Mouse (Mus musculus) embryonic facial prominence, embryonic 14.5 days (tissue): ENCODE measurements around the gene Fuk. TPM values are rescaled to one million over a fixed set of nuclear protein-coding genes. Genes with fewer than 3 reads are reported as not detected.

Experiments
- ATAC-seq: fragments of 200-750 bp; cut with Nextera tagmentation; 2 replicates; pipeline ENCODE4 v1.8.0; 2017; ENCODE audit warnings: low read depth, moderate number of reproducible peaks, moderate TSS enrichment
- DNase-seq: peaks from one replicate; pipeline ENCODE4 v3.0.0-alpha.2; 2015; ENCODE audit warnings: low spot score
- H3K27ac ChIP-seq: fragments of 300-500 bp; sonication (generic); replicated peaks from 2 replicates; pipeline ENCODE4 v1.5.1; 2014; ENCODE audit warnings: low read depth, mild to moderate bottlenecking, low read length, moderate library complexity
- H3K27me3 ChIP-seq: fragments of 300-500 bp; sonication (generic); replicated peaks from 2 replicates; pipeline ENCODE4 v1.6.1; 2014; ENCODE audit warnings: low read length; ENCODE audit not compliant: control insufficient read depth, insufficient read depth
- H3K36me3 ChIP-seq: fragments of 300-500 bp; sonication (generic); 2 replicates; pipeline ENCODE4 v1.6.1; 2014; ENCODE audit warnings: low read length, mixed read lengths; ENCODE audit not compliant: control insufficient read depth, insufficient read depth
- H3K4me1 ChIP-seq: fragments of 300-500 bp; sonication (generic); 2 replicates; pipeline ENCODE4 v1.6.1; 2014; ENCODE audit warnings: antibody characterized with exemption, low read length; ENCODE audit not compliant: control insufficient read depth, insufficient read depth
- H3K4me2 ChIP-seq: fragments of 300-500 bp; sonication (generic); 2 replicates; pipeline ENCODE4 v1.6.1; 2014; ENCODE audit warnings: low read depth, mild to moderate bottlenecking, low read length, moderate library complexity, mixed read lengths
- H3K4me3 ChIP-seq: fragments of 300-500 bp; sonication (generic); 2 replicates; pipeline ENCODE4 v1.5.1; 2014; ENCODE audit warnings: low read depth, mild to moderate bottlenecking, low read length
- H3K9ac ChIP-seq: fragments of 300-500 bp; sonication (generic); 2 replicates; pipeline ENCODE4 v1.6.1; 2014; ENCODE audit warnings: low read depth, mild to moderate bottlenecking, low read length, moderate library complexity, mixed read lengths
- H3K9me3 ChIP-seq: fragments of 300-500 bp; sonication (generic); 2 replicates; pipeline ENCODE4 v1.6.1; 2016; ENCODE audit warnings: low read length; ENCODE audit not compliant: control insufficient read depth
- WGBS: fragments of 180-500 bp; shearing (Covaris S2); extraction: QIAGEN DNeasy Blood & Tissue Kit; methylation state at CpG from one replicate; pipeline ENCODE4 v1.1.7; 2014; 5-methylcytosine and 5-hydroxymethylcytosine counted together
- polyA plus RNA-seq: library from polyadenylated mRNA; unstranded; fragments of >200 nt; fragmentation: Nextera tagmentation; extraction: Ambion mirVana; gene quantifications from 2 replicates; pipeline ENCODE4 v1.2.1, GENCODE M21; 2014

Fuk gene
- polyA plus RNA-seq, 1 experiment from 2014 or later: 7.6 TPM

- H3K4me2 ChIP-seq: no peak overlapping the region
- no peaks in the 10 kb centered on the region for H3K27me3 ChIP-seq
- no peaks in the 10 kb centered on the region for H3K4me1 ChIP-seq
- WGBS: 82% methylated on average over 10 of the region's 10 CpGs
- no peaks in the 10 kb centered on the region for H3K9me3 ChIP-seq
- ATAC-seq: no peak
- H3K27ac ChIP-seq: no peak overlapping the region
- H3K9ac ChIP-seq: no peak overlapping the region
- no peak overlapping the region for H3K4me3 ChIP-seq
- no peak for DNase-seq
- peaks cover 32% of the 10 kb centered on the region for H3K36me3 ChIP-seq
These were observed 7.4 kb downstream of the Fuk start for GRCm38 (mm10) chr8:110894851-110895250.

GRCm38 (mm10) chr8:110892913-110893312, 9.4 kb downstream of the Fuk start:
- no peak overlapping the region for H3K4me2 ChIP-seq
- no peak overlapping the region for H3K27ac ChIP-seq
- 96% methylated on average over 1 of the region's 2 CpGs for WGBS
- H3K4me1 ChIP-seq: no peaks in the 10 kb centered on the region
- no peaks in the 10 kb centered on the region for H3K9me3 ChIP-seq
- H3K36me3 ChIP-seq: peaks cover 34% of the 10 kb centered on the region
- no peak overlapping the region for H3K4me3 ChIP-seq
- no peaks in the 10 kb centered on the region for H3K27me3 ChIP-seq
- no peak overlapping the region for H3K9ac ChIP-seq
- ATAC-seq: no peak
- DNase-seq: no peak

- Histone ChIP-seq H3K9me3 (no peaks in the 10 kb centered on the region), H3K27me3 (no peaks in the 10 kb centered on the region), H3K4me1 (no peaks in the 10 kb centered on the region), H3K9ac (no peak overlapping the region), H3K4me2 (no peak overlapping the region), H3K27ac (no peak overlapping the region), H3K4me3 (no peak overlapping the region), H3K36me3 (peaks cover 43% of the 10 kb centered on the region; the same call in 1 of the 2 replicates)
- ATAC-seq (no peak), DNase-seq (no peak)
- WGBS: 89% methylated on average over 7 of the region's 7 CpGs
These were observed 10.2 kb downstream of the Fuk start for GRCm38 (mm10) chr8:110892040-110892439.

GRCm38 (mm10) chr8:110889904-110890470, 12.3 kb downstream of the Fuk start:
- Histone ChIP-seq H3K9ac (no peak overlapping the region), H3K4me3 (no peak overlapping the region), H3K27ac (peak overlapping the region; percentile 33; the same call in 1 of the 2 replicates), H3K36me3 (peaks cover 54% of the 10 kb centered on the region; the same call in 1 of the 2 replicates), H3K9me3 (no peaks in the 10 kb centered on the region), H3K27me3 (no peaks in the 10 kb centered on the region), H3K4me1 (no peaks in the 10 kb centered on the region), H3K4me2 (no peak overlapping the region)
- 56% methylated on average over 12 of the region's 12 CpGs for WGBS
- DNase-seq (peak; percentile 18), ATAC-seq (peak; percentile 38; the same call in 1 of the 2 replicates)

- WGBS: 83% methylated on average over 13 of the region's 16 CpGs
- Histone ChIP-seq H3K4me2 (no peak overlapping the region), H3K27me3 (no peaks in the 10 kb centered on the region), H3K27ac (no peak overlapping the region), H3K36me3 (peaks cover 59% of the 10 kb centered on the region), H3K9ac (no peak overlapping the region), H3K9me3 (no peaks in the 10 kb centered on the region), H3K4me3 (no peak overlapping the region), H3K4me1 (no peaks in the 10 kb centered on the region)
- ATAC-seq (no peak), DNase-seq (no peak)
These were observed 13.4 kb downstream of the Fuk start for GRCm38 (mm10) chr8:110888860-110889259.

- no peak overlapping the region for H3K4me3 ChIP-seq
- no peak overlapping the region for H3K9ac ChIP-seq
- H3K4me1 ChIP-seq: no peaks in the 10 kb centered on the region
- H3K36me3 ChIP-seq: peaks cover 61% of the 10 kb centered on the region
- no peak for ATAC-seq
- H3K27ac ChIP-seq: no peak overlapping the region
- no peak for DNase-seq
- H3K27me3 ChIP-seq: no peaks in the 10 kb centered on the region
- 94% methylated on average over 8 of the region's 8 CpGs for WGBS
- H3K4me2 ChIP-seq: no peak overlapping the region
- no peaks in the 10 kb centered on the region for H3K9me3 ChIP-seq
These were observed 13.8 kb downstream of the Fuk start for GRCm38 (mm10) chr8:110888441-110888840.

- Histone ChIP-seq H3K27ac (no peak overlapping the region), H3K27me3 (no peaks in the 10 kb centered on the region), H3K4me1 (no peaks in the 10 kb centered on the region), H3K4me2 (no peak overlapping the region), H3K36me3 (peaks cover 67% of the 10 kb centered on the region), H3K4me3 (no peak overlapping the region), H3K9ac (no peak overlapping the region), H3K9me3 (no peaks in the 10 kb centered on the region)
- DNase-seq (no peak), ATAC-seq (no peak)
- 88% methylated on average over 10 of the region's 10 CpGs for WGBS
These were observed 14.7 kb downstream of the Fuk start for GRCm38 (mm10) chr8:110887551-110887950.

GRCm38 (mm10) chr8:110886634-110887033, 15.7 kb downstream of the Fuk start:
- Histone ChIP-seq H3K9ac (no peak overlapping the region), H3K4me1 (no peaks in the 10 kb centered on the region), H3K4me2 (no peak overlapping the region), H3K9me3 (no peaks in the 10 kb centered on the region), H3K4me3 (no peak overlapping the region), H3K27me3 (no peaks in the 10 kb centered on the region), H3K36me3 (peaks cover 70% of the 10 kb centered on the region), H3K27ac (no peak overlapping the region)
- DNase-seq: no peak
- WGBS: 84% methylated on average over 3 of the region's 3 CpGs
- no peak for ATAC-seq

GRCm38 (mm10) chr8:110883824-110884223, 18.5 kb downstream of the Fuk start:
- no peak overlapping the region for H3K27ac ChIP-seq
- no peaks in the 10 kb centered on the region for H3K27me3 ChIP-seq
- DNase-seq: no peak
- H3K4me2 ChIP-seq: no peak overlapping the region
- peaks cover 87% of the 10 kb centered on the region for H3K36me3 ChIP-seq
- ATAC-seq: no peak
- 92% methylated on average over 18 of the region's 18 CpGs for WGBS
- no peak overlapping the region for H3K4me3 ChIP-seq
- no peak overlapping the region for H3K9ac ChIP-seq
- H3K4me1 ChIP-seq: no peaks in the 10 kb centered on the region
- no peaks in the 10 kb centered on the region for H3K9me3 ChIP-seq
